Mouse (Mus musculus) bone marrow, adult 2 months (tissue): ENCODE results near the gene Srcin1.

Experiments used
- CTCF ChIP-seq: fragments of 200-500 bp; IDR thresholded peaks from 2 replicates; pipeline ENCODE4 v1.5.1; 2011; ENCODE audit warnings: low read length, control low read depth; ENCODE audit not compliant: control insufficient read depth, insufficient read depth
- POLR2A ChIP-seq: fragments of 200-500 bp; IDR thresholded peaks from 2 replicates; pipeline ENCODE4 v1.6.1; 2011; ENCODE audit warnings: low read depth, mild to moderate bottlenecking, control low read depth, low read length, borderline replicate concordance; ENCODE audit not compliant: control insufficient read depth

- TF ChIP-seq CTCF (no peak), POLR2A (no peak)
Measured at GRCm38 (mm10) chr11:97523827-97524261, 52.1 kb downstream of the Srcin1 start.
